Mouse (Mus musculus) lung, embryonic 16.5 days (tissue): ENCODE results near the gene Arhgap1. TPM values are rescaled to one million over a fixed set of nuclear protein-coding genes. Genes with fewer than 3 reads are reported as not detected.

Experiments
- ATAC-seq: fragments of 200-750 bp; cut with Nextera tagmentation; 2 replicates; pipeline ENCODE4 v1.8.0; 2017; ENCODE audit warnings: low read depth, mild to moderate bottlenecking, moderate library complexity
- H3K27ac ChIP-seq: fragments of 300-500 bp; sonication (generic); 2 replicates; pipeline ENCODE4 v1.5.1; 2014; ENCODE audit warnings: mild to moderate bottlenecking, control low read depth, low read length
- H3K27me3 ChIP-seq: fragments of 300-500 bp; sonication (generic); 2 replicates; pipeline ENCODE4 v1.6.1; 2014; ENCODE audit warnings: low read depth, low read length, mixed read lengths; ENCODE audit not compliant: control insufficient read depth, insufficient read depth
- H3K36me3 ChIP-seq: fragments of 300-500 bp; sonication (generic); 2 replicates; pipeline ENCODE4 v1.6.1; 2014; ENCODE audit warnings: low read length; ENCODE audit not compliant: control insufficient read depth, insufficient read depth
- H3K4me1 ChIP-seq: fragments of 300-500 bp; sonication (generic); replicated peaks from 2 replicates; pipeline ENCODE4 v1.6.1; 2014; ENCODE audit warnings: low read length, mixed read lengths; ENCODE audit not compliant: control insufficient read depth, insufficient read depth
- H3K4me2 ChIP-seq: fragments of 300-500 bp; sonication (generic); 2 replicates; pipeline ENCODE4 v1.6.1; 2014; ENCODE audit warnings: low read depth, low read length, control low read depth
- H3K4me3 ChIP-seq: fragments of 300-500 bp; sonication (generic); 2 replicates; pipeline ENCODE4 v1.5.1; 2014; ENCODE audit warnings: mild to moderate bottlenecking, low read length, control low read depth
- H3K9ac ChIP-seq: fragments of 300-500 bp; sonication (generic); 2 replicates; pipeline ENCODE4 v1.6.1; 2014; ENCODE audit warnings: low read length, control low read depth
- H3K9me3 ChIP-seq: fragments of 300-500 bp; sonication (generic); 2 replicates; pipeline ENCODE4 v1.6.1; 2016; ENCODE audit warnings: low read length; ENCODE audit not compliant: control insufficient read depth
- WGBS: fragments of 180-500 bp; shearing (Covaris S2); extraction: QIAGEN DNeasy Blood & Tissue Kit; methylation state at CpG from one replicate; pipeline ENCODE4 v1.1.7; 2014; 5-methylcytosine and 5-hydroxymethylcytosine counted together
- polyA plus RNA-seq: library from polyadenylated mRNA; unstranded; fragments of >200 nt; fragmentation: Nextera tagmentation; extraction: Ambion mirVana; gene quantifications from 2 replicates; pipeline ENCODE4 v1.2.1, GENCODE M21; 2015

Gene Arhgap1
- polyA plus RNA-seq, 1 experiment from 2014 or later = 159 TPM

- H3K36me3 ChIP-seq = peaks cover 39% of the 10 kb centered on the region
- no peaks in the 10 kb centered on the region for H3K27me3 ChIP-seq
- no peak overlapping the region for H3K9ac ChIP-seq
- 92% methylated on average over 2 of the region's 2 CpGs for WGBS
- ATAC-seq = no peak
- no peaks in the 10 kb centered on the region for H3K9me3 ChIP-seq
- no peak overlapping the region for H3K4me3 ChIP-seq
- H3K4me1 ChIP-seq = no peaks in the 10 kb centered on the region
- no peak overlapping the region for H3K4me2 ChIP-seq
- H3K27ac ChIP-seq = no peak overlapping the region
Measured at GRCm38 (mm10) chr2:91673587-91673986, 23.9 kb downstream of the Arhgap1 start.

GRCm38 (mm10) chr2:91674895-91675294 is 25.2 kb downstream of the Arhgap1 start:
- Histone ChIP-seq H3K4me1 (no peaks in the 10 kb centered on the region), H3K27ac (no peak overlapping the region), H3K9me3 (no peaks in the 10 kb centered on the region), H3K27me3 (no peaks in the 10 kb centered on the region), H3K36me3 (peaks cover 30% of the 10 kb centered on the region), H3K9ac (no peak overlapping the region), H3K4me3 (no peak overlapping the region), H3K4me2 (no peak overlapping the region)
- WGBS = 86% methylated on average over 5 of the region's 5 CpGs
- ATAC-seq = no peak

- 69% methylated on average over 2 of the region's 2 CpGs for whole genome bisulfite sequencing
- no peak overlapping the region for H3K4me3 ChIP-seq
- H3K27ac ChIP-seq = no peak overlapping the region
- no peak overlapping the region for H3K4me2 ChIP-seq
- no peak for ATAC-seq
- H3K27me3 ChIP-seq = no peaks in the 10 kb centered on the region
- no peak overlapping the region for H3K9ac ChIP-seq
- H3K9me3 ChIP-seq = no peaks in the 10 kb centered on the region
- H3K4me1 ChIP-seq = no peaks in the 10 kb centered on the region
- peaks cover 20% of the 10 kb centered on the region for H3K36me3 ChIP-seq
Measured at GRCm38 (mm10) chr2:91676420-91676819, 26.8 kb downstream of the Arhgap1 start.

GRCm38 (mm10) chr2:91676961-91677360 is 27.3 kb downstream of the Arhgap1 start:
- H3K9me3 ChIP-seq = no peaks in the 10 kb centered on the region
- H3K4me3 ChIP-seq = no peak overlapping the region
- no peak for ATAC-seq
- H3K9ac ChIP-seq = no peak overlapping the region
- no peaks in the 10 kb centered on the region for H3K27me3 ChIP-seq
- H3K27ac ChIP-seq = no peak overlapping the region
- H3K4me1 ChIP-seq = no peaks in the 10 kb centered on the region
- peaks cover 20% of the 10 kb centered on the region for H3K36me3 ChIP-seq
- H3K4me2 ChIP-seq = no peak overlapping the region

- no peak overlapping the region for H3K9ac ChIP-seq
- H3K9me3 ChIP-seq = no peaks in the 10 kb centered on the region
- peaks cover 19% of the 10 kb centered on the region for H3K36me3 ChIP-seq
- no peaks in the 10 kb centered on the region for H3K4me1 ChIP-seq
- 51% methylated on average over 4 of the region's 4 CpGs for WGBS
- no peak overlapping the region for H3K4me2 ChIP-seq
- ATAC-seq = peak; percentile 49; the same call in 1 of the 2 replicates
- no peaks in the 10 kb centered on the region for H3K27me3 ChIP-seq
- H3K27ac ChIP-seq = no peak overlapping the region
- H3K4me3 ChIP-seq = no peak overlapping the region
Measured at GRCm38 (mm10) chr2:91682850-91683249, 33.2 kb downstream of the Arhgap1 start.

GRCm38 (mm10) chr2:91683919-91684318 is 34.3 kb downstream of the Arhgap1 start:
- no peak overlapping the region for H3K4me2 ChIP-seq
- H3K9ac ChIP-seq = no peak overlapping the region
- no peak overlapping the region for H3K4me3 ChIP-seq
- H3K36me3 ChIP-seq = peaks cover 17% of the 10 kb centered on the region
- no peak for ATAC-seq
- no peaks in the 10 kb centered on the region for H3K27me3 ChIP-seq
- 70% methylated on average over 8 of the region's 8 CpGs for WGBS
- H3K9me3 ChIP-seq = no peaks in the 10 kb centered on the region
- H3K4me1 ChIP-seq = no peaks in the 10 kb centered on the region
- H3K27ac ChIP-seq = no peak overlapping the region

- Histone ChIP-seq H3K9me3 (no peaks in the 10 kb centered on the region), H3K36me3 (peaks cover 16% of the 10 kb centered on the region), H3K4me2 (no peak overlapping the region), H3K27ac (no peak overlapping the region), H3K4me3 (no peak overlapping the region), H3K4me1 (no peaks in the 10 kb centered on the region), H3K27me3 (no peaks in the 10 kb centered on the region), H3K9ac (no peak overlapping the region)
- no peak for ATAC-seq
- WGBS = 84% methylated on average over 7 of the region's 7 CpGs
Measured at GRCm38 (mm10) chr2:91689452-91689851, 39.8 kb downstream of the Arhgap1 start.

GRCm38 (mm10) chr2:91695436-91696224 is 46.0 kb downstream of the Arhgap1 start:
- no peak overlapping the region for H3K4me2 ChIP-seq
- no peak for ATAC-seq
- no peak overlapping the region for H3K9ac ChIP-seq
- H3K27ac ChIP-seq = no peak overlapping the region
- H3K36me3 ChIP-seq = no peaks in the 10 kb centered on the region; the same call in 1 of the 2 replicates
- WGBS = 82% methylated on average over 10 of the region's 10 CpGs
- no peaks in the 10 kb centered on the region; the same call in 1 of the 2 replicates for H3K4me1 ChIP-seq
- no peaks in the 10 kb centered on the region for H3K9me3 ChIP-seq
- H3K4me3 ChIP-seq = no peak overlapping the region
- H3K27me3 ChIP-seq = no peaks in the 10 kb centered on the region

GRCm38 (mm10) chr2:91696225-91696590 is 46.5 kb downstream of the Arhgap1 start:
- no peaks in the 10 kb centered on the region; the same call in 1 of the 2 replicates for H3K4me1 ChIP-seq
- no peak overlapping the region for H3K9ac ChIP-seq
- no peaks in the 10 kb centered on the region for H3K9me3 ChIP-seq
- WGBS = 50% methylated on average over 1 of the region's 1 CpGs
- peak; percentile 60; the same call in 1 of the 2 replicates for ATAC-seq
- no peaks in the 10 kb centered on the region; the same call in 1 of the 2 replicates for H3K36me3 ChIP-seq
- H3K4me3 ChIP-seq = no peak overlapping the region
- H3K4me2 ChIP-seq = no peak overlapping the region
- no peak overlapping the region for H3K27ac ChIP-seq
- H3K27me3 ChIP-seq = no peaks in the 10 kb centered on the region
